Mouse (Mus musculus) cortical plate, adult 2 months (tissue): ENCODE results near the gene Rtel1.

Experiments used
- CTCF ChIP-seq: fragments of 200-500 bp; IDR thresholded peaks from 2 replicates; pipeline ENCODE4 v1.5.1; 2011; ENCODE audit warnings: mild to moderate bottlenecking, control low read depth, low read length; ENCODE audit not compliant: insufficient read depth; ENCODE audit errors: extremely low read depth
- POLR2A ChIP-seq: fragments of 200-500 bp; IDR thresholded peaks from 2 replicates; pipeline ENCODE4 v1.6.1; 2011; ENCODE audit warnings: mild to moderate bottlenecking, low read length, control low read depth; ENCODE audit not compliant: insufficient read depth; ENCODE audit errors: extremely low read depth

DNA sequence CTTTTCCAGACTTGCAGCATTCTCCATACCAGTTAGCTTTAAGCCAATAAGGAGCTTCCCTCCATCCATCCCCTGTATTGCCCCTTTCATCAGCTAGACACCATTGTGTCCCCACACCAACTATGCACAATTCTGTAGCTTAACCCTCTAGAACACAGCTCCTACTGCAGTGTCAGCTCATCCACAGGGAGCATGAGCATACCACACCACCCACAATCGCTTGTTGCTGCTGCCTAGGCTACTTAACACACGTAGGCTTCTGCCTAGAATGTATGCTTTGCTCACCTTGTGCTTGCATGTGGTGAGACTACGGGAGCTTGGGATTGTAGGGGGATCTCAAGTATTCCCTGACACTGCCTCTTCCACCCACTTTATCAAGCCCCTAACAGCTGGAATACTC, 37.2 kb downstream of the Rtel1 start:
- TF ChIP-seq POLR2A: no peak
- TF ChIP-seq CTCF: no peak
